Mouse (Mus musculus) layer of hippocampus, adult 9-10 months (tissue): ENCODE measurements around the gene Dcpp3.
"Not testable (repeated sequence)": the region's sequence is repeated elsewhere in the genome, so short reads cannot be mapped to it uniquely, and the experiment has no call there.

Experiments
- DNase-seq: peaks from one replicate; pipeline ENCODE4 v3.0.0; 2022; ENCODE audit warnings: low spot score

Gene Dcpp3

GRCm38 (mm10) chr17:23917158-23917557 is at the start of gene Dcpp3:
Gene Dcpp3 (plus strand): TSS chr17:23917458.
- not testable (repeated sequence) for DNase-seq

- DNase-seq: no peak
Measured at GRCm38 (mm10) chr17:23867756-23868155, 49.5 kb upstream of the Dcpp3 start, which contains the start of gene Prss21. Gene Prss21 (plus strand): TSS chr17:23868056.

GRCm38 (mm10) chr17:23868513-23868912 is 48.7 kb upstream of the Dcpp3 start:
- DNase-seq: no peak

- peak; percentile 31 for DNase-seq
Measured at GRCm38 (mm10) chr17:23873884-23874856, 43.1 kb upstream of the Dcpp3 start.

GRCm38 (mm10) chr17:23876741-23877140 is 40.5 kb upstream of the Dcpp3 start:
- DNase-seq: no peak

GRCm38 (mm10) chr17:23877166-23877565 is 40.1 kb upstream of the Dcpp3 start:
- no peak for DNase-seq

- not testable (repeated sequence) for DNase-seq
Measured at GRCm38 (mm10) chr17:23880576-23880975, 36.7 kb upstream of the Dcpp3 start, which contains the start of the genes Dcpp1 and Dcpp2. Gene Dcpp1 (plus strand): TSS chr17:23880876. Gene Dcpp2 (plus strand): TSS chr17:23880880.

GRCm38 (mm10) chr17:23924531-23925007 is 7.3 kb downstream of the Dcpp3 start:
- peak; percentile 83 for DNase-seq

- DNase-seq: peak; percentile 17
Measured at GRCm38 (mm10) chr17:23925090-23925493, 7.8 kb downstream of the Dcpp3 start.

- no peak for DNase-seq
Measured at GRCm38 (mm10) chr17:23931157-23931556, 13.9 kb downstream of the Dcpp3 start.

- DNase-seq: no peak
Measured at GRCm38 (mm10) chr17:23941372-23941771, 24.1 kb downstream of the Dcpp3 start, which contains the start of gene Sbp. Gene Sbp (plus strand): TSS chr17:23941672.

GRCm38 (mm10) chr17:23947486-23947885 is 30.2 kb downstream of the Dcpp3 start:
- not testable (repeated sequence) for DNase-seq

GRCm38 (mm10) chr17:23949068-23949467 is 31.8 kb downstream of the Dcpp3 start:
- DNase-seq: no peak

GRCm38 (mm10) chr17:23950828-23951227 is 33.6 kb downstream of the Dcpp3 start:
- not testable (repeated sequence) for DNase-seq

- no peak for DNase-seq
Measured at GRCm38 (mm10) chr17:23955174-23955573, 37.9 kb downstream of the Dcpp3 start, which contains the start of gene Sbpl. Gene Sbpl (minus strand): TSS chr17:23955274.

- DNase-seq: peak; percentile 90
Measured at GRCm38 (mm10) chr17:23960084-23960738, 43.0 kb downstream of the Dcpp3 start.

- no peak for DNase-seq
Measured at GRCm38 (mm10) chr17:23961573-23962122, 44.4 kb downstream of the Dcpp3 start.

GRCm38 (mm10) chr17:23965805-23966425 is 48.7 kb downstream of the Dcpp3 start:
- DNase-seq: no peak

GRCm38 (mm10) chr17:23966658-23967401 is 49.6 kb downstream of the Dcpp3 start:
- no peak for DNase-seq

- no peak for DNase-seq
Measured at GRCm38 (mm10) chr17:23968780-23969179, 51.5 kb downstream of the Dcpp3 start.
